Mouse (Mus musculus): ENCODE measurements at regions not wholly inside any gene's neighbourhood (a gene's known extent, or its start where the extent isn't known, plus 50 kb on each side); places are given as distances from the start of the nearest gene placed in this dataset.

- DNase-seq (ENCODE audit: low spot score), result no peak
Measured at GRCm38 (mm10) chr3:151366302-151366701, 71.4 kb upstream of the Adgrl4 start.

GRCm38 (mm10) chr3:151366707-151367306, 70.9 kb upstream of the Adgrl4 start:
- no peak for DNase-seq (ENCODE audit: low spot score)

DNA sequence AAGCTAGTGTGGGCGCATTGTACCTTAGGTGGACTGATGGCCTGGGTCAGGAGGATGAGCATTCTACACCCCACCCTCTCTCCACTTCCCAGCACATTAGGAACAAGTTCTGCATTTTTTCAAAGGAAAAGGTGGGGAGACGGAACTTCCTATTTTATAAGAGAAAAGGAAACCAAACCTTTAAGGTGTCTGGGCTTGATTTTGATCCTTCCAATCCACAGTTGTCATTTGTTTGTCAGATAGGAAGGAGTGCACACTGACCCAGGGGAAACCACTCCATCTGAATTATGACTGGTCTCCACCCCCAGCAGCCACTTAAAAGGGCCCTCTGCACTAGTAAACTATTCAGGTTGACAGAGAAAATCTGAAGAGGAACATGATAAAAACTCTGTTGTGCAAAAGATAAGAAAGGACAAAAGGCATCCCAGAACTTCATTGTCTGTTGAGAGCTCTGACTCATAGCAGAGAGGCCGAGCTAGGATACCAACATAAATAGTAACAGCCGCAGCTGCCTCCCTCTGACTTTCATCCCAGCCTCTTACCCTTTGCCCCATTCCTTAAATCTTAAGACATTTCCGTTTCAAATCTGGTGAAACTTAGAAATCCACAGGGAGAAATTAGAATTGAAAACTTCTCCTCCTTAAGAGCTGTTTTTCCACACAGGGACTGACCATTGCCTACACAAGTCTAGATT, 54.2 kb upstream of the Adgrl4 start:
- no peak for DNase-seq (ENCODE audit: low spot score)

DNA sequence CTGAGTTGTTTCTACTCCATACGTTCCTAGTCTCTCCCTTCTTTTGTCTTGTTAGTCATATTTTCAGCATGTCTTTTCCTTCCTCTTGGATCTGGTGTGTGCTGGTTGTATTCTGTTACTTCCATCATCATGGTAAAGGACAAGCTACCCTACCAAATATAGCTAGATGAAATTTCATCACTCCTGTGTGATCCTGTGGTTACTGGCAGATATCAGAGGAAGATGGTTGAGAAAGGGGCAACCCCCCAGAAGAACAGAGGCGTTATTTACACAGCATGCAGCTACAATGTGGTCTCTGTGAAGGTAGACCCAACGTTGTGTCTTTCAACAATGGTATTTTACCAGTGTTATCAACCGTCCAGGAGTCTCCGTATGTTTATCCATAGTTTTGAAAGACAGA, 52.8 kb upstream of the Adgrl4 start:
- DNase-seq (ENCODE audit: low spot score), result no peak

GRCm38 (mm10) chr3:151386103-151386502, 51.6 kb upstream of the Adgrl4 start:
- DNase-seq (ENCODE audit: low spot score), result no peak
